Mouse (Mus musculus) CH12.LX (cell line): ENCODE results near the gene Vmn2r124.
"Not testable (repeated sequence)": the region's sequence is repeated elsewhere in the genome, so short reads cannot be mapped to it uniquely, and the experiment has no call there.

ENCODE experiments used
- CTCF ChIP-seq, 2 experiments: IDR thresholded peaks in 1 of 2; conservative IDR thresholded peaks in 1 of 2; 2 replicates each; pipeline ENCODE4 v1.5.1; 2011 to 2012; ENCODE audit warnings: low read depth in 2 of 2, low read length in 2 of 2, improper control_type of control experiment in 1 of 2, inconsistent platforms in 1 of 2, mild to moderate bottlenecking in 1 of 2, moderate library complexity in 1 of 2
- ELF1 ChIP-seq: IDR thresholded peaks from 2 replicates; pipeline ENCODE4 v1.6.1; 2014; ENCODE audit warnings: low read depth, mild to moderate bottlenecking, inconsistent platforms, low read length, improper control_type of control experiment
- EP300 ChIP-seq: IDR thresholded peaks from 2 replicates; pipeline ENCODE4 v1.6.1; 2011; ENCODE audit warnings: low read length, improper control_type of control experiment
- MEF2A ChIP-seq: IDR thresholded peaks from 2 replicates; pipeline ENCODE4 v1.6.1; 2014; ENCODE audit warnings: low read depth, mild to moderate bottlenecking, inconsistent platforms, low read length, improper control_type of control experiment, borderline replicate concordance
- TBP ChIP-seq: conservative IDR thresholded peaks from 2 replicates; pipeline ENCODE4 v1.6.1; 2011; ENCODE audit warnings: low read depth, low read length, improper control_type of control experiment
- TCF12 ChIP-seq: IDR thresholded peaks from 2 replicates; pipeline ENCODE4 v1.6.1; 2014; ENCODE audit warnings: low read depth, mild to moderate bottlenecking, inconsistent platforms, low read length, improper control_type of control experiment
- ZC3H11A ChIP-seq: IDR thresholded peaks from 2 replicates; pipeline ENCODE4 v1.6.1; 2012; ENCODE audit warnings: low read depth, mild to moderate bottlenecking, inconsistent platforms, low read length, improper control_type of control experiment

GRCm38 (mm10) chr17:18102265-18102664, 53.0 kb downstream of the Vmn2r124 start:
- TF ChIP-seq MEF2A; CTCF (conservative IDR thresholded peaks at IDR 0.05 in 1 of 2, IDR thresholded peaks at IDR 0.05 in 1 of 2; ENCODE audit: low read depth in 2 of 2, low read length in 2 of 2); EP300; TBP; ZC3H11A; TCF12; ELF1: not testable (repeated sequence)
